Mouse (Mus musculus) neural tube, embryonic 14.5 days (tissue): Measurements from ENCODE around the gene Ocrl. TPM values are rescaled to one million over a fixed set of nuclear protein-coding genes. Genes with fewer than 3 reads are reported as not detected.
A peak's percentile ranks its signal among the peaks of the same experiment; 100 is the strongest.

ENCODE experiments used
- ATAC-seq: fragments of 200-750 bp; cut with Nextera tagmentation; 2 replicates; pipeline ENCODE4 v1.8.0; 2017; ENCODE audit warnings: low read depth, mild to moderate bottlenecking, moderate TSS enrichment, moderate library complexity
- H3K27ac ChIP-seq: fragments of 300-500 bp; sonication (generic); 2 replicates; pipeline ENCODE4 v1.5.1; 2014; ENCODE audit warnings: low read depth, mild to moderate bottlenecking, control low read depth, low read length, moderate library complexity, mixed read lengths
- H3K27me3 ChIP-seq: fragments of 300-500 bp; sonication (generic); 2 replicates; pipeline ENCODE4 v1.6.1; 2014; ENCODE audit warnings: low read length; ENCODE audit not compliant: control insufficient read depth, insufficient read depth
- H3K36me3 ChIP-seq: fragments of 300-500 bp; sonication (generic); 2 replicates; pipeline ENCODE4 v1.6.1; 2014; ENCODE audit warnings: low read length, mixed read lengths; ENCODE audit not compliant: control insufficient read depth, insufficient read depth
- H3K4me1 ChIP-seq: fragments of 300-500 bp; sonication (generic); 2 replicates; pipeline ENCODE4 v1.6.1; 2014; ENCODE audit warnings: low read length; ENCODE audit not compliant: control insufficient read depth, insufficient read depth
- H3K4me2 ChIP-seq: fragments of 300-500 bp; sonication (generic); 2 replicates; pipeline ENCODE4 v1.6.1; 2014; ENCODE audit warnings: mild to moderate bottlenecking, low read depth, low read length, control low read depth
- H3K4me3 ChIP-seq: fragments of 300-500 bp; sonication (generic); 2 replicates; pipeline ENCODE4 v1.5.1; 2014; ENCODE audit warnings: low read depth, low read length, control low read depth, mixed read lengths
- H3K9ac ChIP-seq: fragments of 300-500 bp; sonication (generic); replicated peaks from 2 replicates; pipeline ENCODE4 v1.6.1; 2014; ENCODE audit warnings: low read depth, mild to moderate bottlenecking, control low read depth, low read length, mixed read lengths
- H3K9me3 ChIP-seq: fragments of 300-500 bp; sonication (generic); 2 replicates; pipeline ENCODE4 v1.6.1; 2016; ENCODE audit warnings: low read length; ENCODE audit not compliant: control insufficient read depth
- WGBS: fragments of 180-500 bp; shearing (Covaris S2); extraction: QIAGEN DNeasy Blood & Tissue Kit; methylation state at CpG from one replicate; pipeline ENCODE4 v1.1.7; 2014; 5-methylcytosine and 5-hydroxymethylcytosine counted together
- polyA plus RNA-seq: library from polyadenylated mRNA; unstranded; fragments of >200 nt; fragmentation: Nextera tagmentation; extraction: Ambion mirVana; gene quantifications from 2 replicates; pipeline ENCODE4 v1.2.1, GENCODE M21; 2014

Ocrl gene
- polyA plus RNA-seq, result 39.0 and 41.6 TPM in 2 replicates

GRCm38 (mm10) chrX:47912306-47912792 lies at the start of gene Ocrl:
Gene Ocrl (plus strand): TSS chrX:47912387.
- H3K4me2 ChIP-seq, result peak within 1 kb of the TSS; percentile 57
- no peaks in the 10 kb centered on the region for H3K36me3 ChIP-seq
- ATAC-seq, result peak; percentile 95
- no peaks in the 10 kb centered on the region for H3K9me3 ChIP-seq
- WGBS, result 7% methylated on average over 26 of the region's 35 CpGs
- no peaks in the 10 kb centered on the region for H3K27me3 ChIP-seq
- peaks cover 5% of the 10 kb centered on the region; the same call in 1 of the 2 replicates for H3K4me1 ChIP-seq
- peak within 1 kb of the TSS; percentile 76 for H3K27ac ChIP-seq
- H3K4me3 ChIP-seq, result peak within 1 kb of the TSS; percentile 57
- peak within 1 kb of the TSS; percentile 80 for H3K9ac ChIP-seq

GRCm38 (mm10) chrX:47880052-47880451 lies 32.1 kb upstream of the Ocrl start:
- 47% methylated on average over 2 of the region's 2 CpGs for WGBS
- Histone ChIP-seq H3K36me3 (no peaks in the 10 kb centered on the region), H3K27me3 (no peaks in the 10 kb centered on the region), H3K9me3 (no peaks in the 10 kb centered on the region), H3K4me1 (no peaks in the 10 kb centered on the region), H3K27ac (no peak overlapping the region), H3K9ac (no peak overlapping the region), H3K4me3 (no peak overlapping the region), H3K4me2 (no peak overlapping the region)
- no peak for ATAC-seq

GRCm38 (mm10) chrX:47882813-47883212 lies 29.4 kb upstream of the Ocrl start:
- Histone ChIP-seq H3K9ac (no peak overlapping the region), H3K36me3 (no peaks in the 10 kb centered on the region), H3K4me1 (no peaks in the 10 kb centered on the region), H3K9me3 (no peaks in the 10 kb centered on the region), H3K4me2 (no peak overlapping the region), H3K4me3 (no peak overlapping the region), H3K27ac (no peak overlapping the region), H3K27me3 (no peaks in the 10 kb centered on the region)
- 81% methylated on average over 6 of the region's 6 CpGs for WGBS
- no peak for ATAC-seq

GRCm38 (mm10) chrX:47887401-47887800 lies 24.8 kb upstream of the Ocrl start:
- WGBS, result 77% methylated on average over 2 of the region's 2 CpGs

GRCm38 (mm10) chrX:47891243-47891906 lies 20.8 kb upstream of the Ocrl start:
- H3K9me3 ChIP-seq, result no peaks in the 10 kb centered on the region
- no peaks in the 10 kb centered on the region for H3K36me3 ChIP-seq
- peak; percentile 52; the same call in 1 of the 2 replicates for ATAC-seq
- 13% methylated on average over 9 of the region's 12 CpGs for WGBS
- peak overlapping the region; percentile 49 for H3K9ac ChIP-seq
- H3K4me3 ChIP-seq, result peak overlapping the region; percentile 52
- H3K27me3 ChIP-seq, result no peaks in the 10 kb centered on the region
- H3K27ac ChIP-seq, result peak overlapping the region; percentile 78
- peak overlapping the region; percentile 40 for H3K4me2 ChIP-seq
- no peaks in the 10 kb centered on the region for H3K4me1 ChIP-seq

More at GRCm38 (mm10) chrX:47887401-47887800, 24.8 kb upstream of the Ocrl start:
- Histone ChIP-seq H3K4me1 (no peaks in the 10 kb centered on the region), H3K9ac (no peak overlapping the region), H3K27me3 (no peaks in the 10 kb centered on the region), H3K4me3 (no peak overlapping the region), H3K9me3 (no peaks in the 10 kb centered on the region), H3K4me2 (no peak overlapping the region), H3K27ac (no peak overlapping the region), H3K36me3 (no peaks in the 10 kb centered on the region)
- ATAC-seq, result no peak

GRCm38 (mm10) chrX:47891907-47892430 lies 20.2 kb upstream of the Ocrl start:
- H3K4me3 ChIP-seq, result peak overlapping the region; percentile 52
- peak overlapping the region; percentile 78 for H3K27ac ChIP-seq
- H3K9ac ChIP-seq, result peak overlapping the region; percentile 49
- WGBS, result 25% methylated on average over 16 of the region's 36 CpGs
- peak overlapping the region; percentile 40 for H3K4me2 ChIP-seq
- ATAC-seq, result peak; percentile 89
- H3K9me3 ChIP-seq, result no peaks in the 10 kb centered on the region
- H3K4me1 ChIP-seq, result no peaks in the 10 kb centered on the region
- no peaks in the 10 kb centered on the region for H3K36me3 ChIP-seq
- H3K27me3 ChIP-seq, result no peaks in the 10 kb centered on the region

- H3K4me1 ChIP-seq, result no peaks in the 10 kb centered on the region
- peak within 1 kb of the TSS; percentile 52 for H3K4me3 ChIP-seq
- peak within 1 kb of the TSS; percentile 40 for H3K4me2 ChIP-seq
- peak within 1 kb of the TSS; percentile 78 for H3K27ac ChIP-seq
- WGBS, result 22% methylated on average over 6 of the region's 17 CpGs
- no peaks in the 10 kb centered on the region for H3K27me3 ChIP-seq
- peak; percentile 84 for ATAC-seq
- no peaks in the 10 kb centered on the region for H3K36me3 ChIP-seq
- H3K9ac ChIP-seq, result peak within 1 kb of the TSS; percentile 49
- H3K9me3 ChIP-seq, result no peaks in the 10 kb centered on the region
Observed at GRCm38 (mm10) chrX:47892431-47893024, 19.7 kb upstream of the Ocrl start, which contains the start of gene Smarca1. Gene Smarca1 (minus strand): TSS chrX:47892974.

GRCm38 (mm10) chrX:47912904-47913542 lies 836 bp downstream of the Ocrl start:
- 22% methylated on average over 8 of the region's 8 CpGs for WGBS
- ATAC-seq, result peak; percentile 35; the same call in 1 of the 2 replicates
- H3K4me2 ChIP-seq, result peak overlapping the region; percentile 57

More at GRCm38 (mm10) chrX:47912904-47913542, 836 bp downstream of the Ocrl start:
- peak overlapping the region; percentile 57 for H3K4me3 ChIP-seq
- no peaks in the 10 kb centered on the region for H3K9me3 ChIP-seq
- no peaks in the 10 kb centered on the region for H3K27me3 ChIP-seq
- H3K9ac ChIP-seq, result peak overlapping the region; percentile 80; the same call in 1 of the 2 replicates
- H3K36me3 ChIP-seq, result no peaks in the 10 kb centered on the region
- H3K27ac ChIP-seq, result no peak overlapping the region
- peaks cover 5% of the 10 kb centered on the region; the same call in 1 of the 2 replicates for H3K4me1 ChIP-seq
